Comparison of ENCODE assay signal across 31 mouse cellular contexts in the genomic region with DNA sequence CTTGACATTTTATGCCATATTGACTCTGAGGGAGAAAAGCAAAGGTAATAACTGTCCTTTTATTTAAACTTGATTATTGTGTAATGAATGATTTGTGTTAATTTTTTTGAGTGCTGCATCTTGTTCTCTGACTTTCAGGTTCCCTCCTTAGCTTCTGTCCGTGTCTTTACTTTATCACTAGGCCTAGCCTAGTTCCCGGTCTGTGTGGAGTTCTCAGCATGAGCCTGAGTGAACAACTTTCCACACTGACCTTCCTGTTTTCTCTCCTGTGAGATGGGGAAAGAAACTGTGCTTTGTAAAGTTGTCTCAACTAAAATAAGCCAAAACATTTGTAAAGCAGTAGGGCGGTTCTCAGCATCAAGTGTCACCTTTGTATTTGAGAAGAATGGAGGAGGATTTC.
"Had no signal": no experiment of that assay in that cellular context is flagged by ENCODE, and none has a peak within 500 bp of the region (broad histone marks: within the 10 kb centered on the region; RNA-seq: fewer than 3 reads in every experiment).

No protein-coding gene starts in this region.

- DNase-seq: left cerebral cortex, postnatal 4 days; liver; liver, embryonic 13.5 days; liver, postnatal 0 days; lung, adult 18-20 months; lung, adult 2 months; lung, embryonic 14.5 days; lung, postnatal 10 days; lung, postnatal 14 days; lung, postnatal 36 days; lung, postnatal 4 days had no signal

- H3K27ac ChIP-seq: limb, embryonic 10.5 days; limb, embryonic 12.5 days; limb, embryonic 13.5 days; limb, embryonic 15.5 days; liver, embryonic 12.5 days; liver, embryonic 13.5 days; liver, embryonic 14.5 days; liver, embryonic 15.5 days; lung, embryonic 15.5 days; macrophage; midbrain, embryonic 10.5 days; midbrain, embryonic 15.5 days; neural tube, embryonic 12.5 days had no signal

- H3K4me3 ChIP-seq: limb, embryonic 10.5 days; limb, embryonic 12.5 days; limb, embryonic 13.5 days; limb, embryonic 15.5 days; liver, embryonic 12.5 days; liver, embryonic 13.5 days; liver, embryonic 15.5 days; lung, embryonic 15.5 days; megakaryocyte, embryonic 14.5 days; midbrain, embryonic 10.5 days; midbrain, embryonic 12.5 days; midbrain, embryonic 13.5 days; midbrain, embryonic 15.5 days; myocyte; neural tube, embryonic 12.5 days had no signal

- H3K4me1 ChIP-seq: limb, embryonic 10.5 days; limb, embryonic 12.5 days; limb, embryonic 13.5 days; limb, embryonic 15.5 days; liver, embryonic 12.5 days; liver, embryonic 13.5 days; liver, embryonic 15.5 days; lung, embryonic 15.5 days; megakaryocyte, embryonic 14.5 days; midbrain, embryonic 10.5 days; midbrain, embryonic 12.5 days; midbrain, embryonic 15.5 days; neural tube, embryonic 12.5 days had no signal

- H3K27me3 ChIP-seq: limb, embryonic 12.5 days; limb, embryonic 13.5 days; limb, embryonic 15.5 days; liver, embryonic 12.5 days; liver, embryonic 13.5 days; liver, embryonic 15.5 days; lung, embryonic 15.5 days; megakaryocyte, embryonic 14.5 days; midbrain, embryonic 12.5 days; midbrain, embryonic 13.5 days; midbrain, embryonic 15.5 days; neural tube, embryonic 12.5 days had no signal

- H3K9me3 ChIP-seq: limb, embryonic 10.5 days; limb, embryonic 12.5 days; limb, embryonic 13.5 days; limb, embryonic 15.5 days; liver, embryonic 12.5 days; liver, embryonic 13.5 days; liver, embryonic 15.5 days; lung, embryonic 15.5 days; megakaryocyte, embryonic 14.5 days; midbrain, embryonic 10.5 days; midbrain, embryonic 12.5 days; midbrain, embryonic 13.5 days; midbrain, embryonic 15.5 days; neural tube, embryonic 12.5 days had no signal

- H3K9ac ChIP-seq: limb, embryonic 12.5 days; limb, embryonic 13.5 days; limb, embryonic 15.5 days; liver, embryonic 12.5 days; liver, embryonic 13.5 days; liver, embryonic 14.5 days; liver, embryonic 15.5 days; liver, postnatal 0 days; lung, embryonic 14.5 days; lung, embryonic 15.5 days; midbrain, embryonic 12.5 days; midbrain, embryonic 13.5 days; midbrain, embryonic 15.5 days; neural tube, embryonic 12.5 days had no signal

- ATAC-seq: liver, embryonic 12.5 days; liver, postnatal 0 days; lung, postnatal 0 days; midbrain, embryonic 13.5 days; midbrain, embryonic 16.5 days had no signal

- H3K4me2 ChIP-seq: limb, embryonic 12.5 days; limb, embryonic 13.5 days; limb, embryonic 15.5 days; liver, embryonic 11.5 days; liver, embryonic 12.5 days; liver, embryonic 13.5 days; liver, embryonic 15.5 days; lung, embryonic 14.5 days; lung, embryonic 15.5 days; midbrain, embryonic 11.5 days; midbrain, embryonic 12.5 days; midbrain, embryonic 13.5 days; midbrain, embryonic 15.5 days; neural tube, embryonic 12.5 days had no signal

- H3K36me3 ChIP-seq: limb, embryonic 10.5 days; limb, embryonic 12.5 days; limb, embryonic 13.5 days; limb, embryonic 15.5 days; liver, embryonic 12.5 days; liver, embryonic 13.5 days; liver, embryonic 15.5 days; lung, embryonic 15.5 days; midbrain, embryonic 10.5 days; midbrain, embryonic 12.5 days; midbrain, embryonic 13.5 days; midbrain, embryonic 15.5 days; neural tube, embryonic 12.5 days had no signal
